Mouse (Mus musculus) lung, postnatal 10 days (tissue): ENCODE results near the gene Dnajc10.
A peak's percentile ranks its signal among the peaks of the same experiment; 100 is the strongest.

Source experiments
- DNase-seq: peaks from one replicate; pipeline ENCODE4 v3.0.0; 2021

Gene Dnajc10

DNA sequence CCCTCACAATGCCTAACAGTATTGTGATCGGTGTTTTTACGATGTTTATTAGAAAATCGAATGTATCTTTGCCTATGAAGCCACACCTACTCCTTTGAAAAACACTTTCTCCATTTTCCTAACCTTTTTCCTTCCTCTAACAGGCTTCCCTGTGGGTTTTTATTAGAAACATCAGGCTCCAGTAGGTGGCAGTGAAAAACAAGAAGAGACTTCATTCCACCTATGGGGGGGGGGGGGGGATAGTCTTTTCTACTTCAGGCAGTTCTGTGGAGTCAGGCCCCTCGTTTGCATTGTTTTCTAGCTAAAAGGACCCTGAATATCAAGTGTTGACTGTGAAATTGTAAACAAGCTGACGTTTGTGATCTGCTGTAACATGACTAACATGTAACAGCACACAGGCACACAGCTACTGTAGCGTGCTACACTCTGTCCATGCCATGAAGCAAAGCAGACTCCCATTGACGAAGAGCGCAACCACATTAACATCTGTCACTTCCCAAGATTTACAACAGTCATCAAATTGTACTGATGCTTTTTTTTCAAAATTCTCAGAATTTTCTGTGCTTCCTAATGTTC, 41.5 kb downstream of the Dnajc10 start:
- peak; percentile 21 for DNase-seq

DNA sequence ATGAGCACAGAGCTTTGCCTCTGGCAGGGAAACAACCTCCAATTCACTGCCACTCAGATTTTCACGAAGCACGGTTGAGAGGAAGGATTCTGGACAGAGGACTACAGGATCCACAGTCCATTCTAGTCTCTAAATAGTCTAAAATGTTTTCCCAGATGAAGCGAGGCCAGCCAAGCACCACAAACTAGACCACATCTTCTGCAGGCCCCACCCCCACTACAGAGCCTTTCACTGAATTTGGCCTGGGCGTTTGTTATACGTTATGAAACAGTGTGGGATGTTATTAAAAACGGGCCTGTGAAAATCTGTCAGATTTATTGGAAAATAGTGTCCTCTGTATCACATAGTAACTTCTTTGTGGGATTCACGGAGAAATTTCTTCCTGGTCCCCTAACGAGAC, 56.2 kb downstream of the Dnajc10 start:
- DNase-seq: no peak

DNA sequence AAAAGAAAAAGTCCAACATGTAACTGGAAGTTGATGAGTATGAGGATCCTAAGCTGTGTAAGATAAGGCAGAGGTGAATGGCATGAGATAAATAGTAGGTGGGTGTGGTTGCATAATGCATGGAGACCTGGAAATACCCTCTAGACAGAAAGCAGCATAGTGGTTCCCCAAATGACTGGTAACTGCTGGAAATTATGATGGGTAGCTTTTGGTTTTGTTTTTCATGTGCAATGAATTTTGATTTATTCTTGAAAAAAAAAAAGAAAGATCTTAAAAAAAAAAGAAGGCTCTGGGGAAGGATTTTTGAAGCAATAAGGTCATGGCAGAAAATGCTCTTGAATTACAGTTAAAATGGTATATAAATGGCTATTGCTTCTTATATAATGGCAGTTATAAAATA, 59.6 kb downstream of the Dnajc10 start:
- no peak for DNase-seq

DNA sequence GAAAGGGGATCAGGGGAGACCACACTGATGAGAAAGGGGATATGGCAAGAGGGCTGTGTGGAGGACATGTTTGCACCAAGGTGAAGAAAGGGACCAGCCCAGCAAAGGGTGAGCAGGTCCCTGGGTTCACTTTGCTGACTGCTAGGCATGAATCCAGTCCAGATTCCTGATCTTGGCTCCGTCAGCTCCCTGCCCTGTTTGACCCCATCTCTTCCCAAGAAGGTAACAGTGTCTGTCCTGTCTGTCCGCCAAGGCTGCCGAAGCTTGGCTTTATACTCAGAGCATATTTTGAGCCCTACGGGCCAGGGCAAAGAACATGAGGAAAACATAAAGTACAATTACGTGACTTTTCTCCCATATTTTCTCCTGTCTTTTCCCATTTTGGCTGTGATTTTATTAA, 64.6 kb downstream of the Dnajc10 start:
- no peak for DNase-seq

DNA sequence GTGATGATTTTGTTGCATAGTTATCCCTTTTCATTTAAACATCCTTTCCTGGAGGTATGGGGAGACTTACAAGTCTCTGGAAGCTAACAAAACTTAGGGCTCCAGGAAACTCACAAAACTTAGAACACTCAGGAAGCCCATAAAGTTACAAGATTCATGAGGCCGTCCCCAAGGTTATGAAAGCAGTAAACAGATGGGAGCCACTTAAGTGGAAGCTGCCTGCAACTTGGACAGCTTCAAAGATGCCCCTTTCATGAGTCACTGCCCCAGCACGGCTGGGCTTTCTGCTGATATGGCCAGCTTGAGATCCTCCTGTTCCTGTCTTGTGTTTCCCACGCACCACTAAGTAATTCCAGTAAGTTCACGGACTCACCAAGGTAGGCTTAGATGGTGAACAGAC, 69.2 kb downstream of the Dnajc10 start:
- DNase-seq: no peak

DNA sequence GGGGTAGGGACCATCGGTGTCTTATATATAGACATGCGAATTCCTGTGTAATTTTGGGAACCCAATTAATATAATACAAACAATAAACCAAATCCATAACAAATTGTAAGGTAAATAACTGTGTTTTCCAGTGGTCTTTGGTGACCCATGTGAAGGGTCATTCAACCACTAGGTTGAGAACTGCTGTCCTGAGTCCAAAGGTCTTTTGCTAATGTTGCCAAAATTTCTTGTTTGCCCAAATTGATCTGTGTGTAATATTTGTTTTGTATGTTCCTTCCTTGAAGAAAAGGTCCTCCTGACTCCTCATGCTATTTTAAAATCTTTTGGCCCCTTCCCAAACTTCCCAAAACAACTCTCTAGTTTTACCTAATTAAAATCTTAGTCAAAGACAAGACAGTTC, 71.0 kb downstream of the Dnajc10 start:
- no peak for DNase-seq

DNA sequence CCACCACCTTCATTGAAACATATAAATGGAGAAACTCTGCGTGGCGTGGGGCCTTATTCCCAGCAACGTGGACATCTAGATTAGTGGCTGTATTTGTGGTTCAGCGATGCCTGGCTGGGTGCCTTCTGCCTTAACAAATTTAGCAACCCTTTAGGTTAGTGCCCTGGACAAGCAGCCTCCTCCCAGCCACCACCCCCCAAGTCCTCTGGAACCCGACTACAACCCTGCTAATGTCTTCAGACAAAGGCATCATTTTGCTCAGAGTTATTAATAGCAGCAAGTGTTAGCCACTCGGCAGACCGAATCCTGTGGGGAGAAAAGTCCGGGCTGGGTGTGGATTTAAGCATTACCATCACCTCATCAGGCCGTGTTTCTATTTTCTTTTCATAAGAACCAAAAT, 72.4 kb downstream of the Dnajc10 start:
- peak; percentile 30 for DNase-seq

DNA sequence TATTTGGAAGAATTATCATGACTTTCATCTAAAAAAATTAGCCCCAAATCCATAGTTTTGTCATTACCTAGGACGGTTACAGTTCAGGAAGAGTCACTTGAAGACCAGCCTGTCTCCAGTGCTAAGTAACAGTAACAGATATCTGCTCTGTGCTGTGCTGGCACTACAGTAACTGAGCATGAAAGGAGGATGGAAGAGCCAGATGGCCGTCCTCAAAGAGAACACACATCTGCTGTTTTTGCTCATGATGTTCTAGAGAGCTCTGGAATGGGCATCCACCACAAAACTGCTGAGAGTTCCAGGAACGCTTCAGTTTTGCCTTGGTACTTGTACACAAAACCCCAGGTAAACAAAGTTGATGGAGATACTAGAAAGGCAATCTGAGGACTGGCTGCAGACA, 73.1 kb downstream of the Dnajc10 start:
- no peak for DNase-seq

DNA sequence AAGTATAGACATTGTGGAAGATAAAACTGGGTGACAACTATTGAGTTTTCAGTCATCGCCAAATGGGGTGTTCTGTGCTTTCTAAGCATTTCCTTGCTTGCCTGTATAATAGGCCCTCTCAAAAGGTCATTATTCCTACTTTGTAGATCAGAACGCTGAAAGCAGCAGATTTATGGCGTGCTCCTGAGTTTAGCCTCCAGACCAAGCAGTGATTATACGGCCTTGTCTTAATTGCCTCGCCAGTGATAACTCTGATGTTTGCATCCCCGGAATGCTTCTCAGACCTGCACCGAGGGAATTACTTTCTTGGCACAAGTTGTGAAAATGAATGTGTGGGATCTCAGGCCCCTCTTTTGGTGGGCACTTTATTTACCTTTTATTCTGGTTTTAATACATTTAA, 80.8 kb downstream of the Dnajc10 start:
- DNase-seq: no peak

DNA sequence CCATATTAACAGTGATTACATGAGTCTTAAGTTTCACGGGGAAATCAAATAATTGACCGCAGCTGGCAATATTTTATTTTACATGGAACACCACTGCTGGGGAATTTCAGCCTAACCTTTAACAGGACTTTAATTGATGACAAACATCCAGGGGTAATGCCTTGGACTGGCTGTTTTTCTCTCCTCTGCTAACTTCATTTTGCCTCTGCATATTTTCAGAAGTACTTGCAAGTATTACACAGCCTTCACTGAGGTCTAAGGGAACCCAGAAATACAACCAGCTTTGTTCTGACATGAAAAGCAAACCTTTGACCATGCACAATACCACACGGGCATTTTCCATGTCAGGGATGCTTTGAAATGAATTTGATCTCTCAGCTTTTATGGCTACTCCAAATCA, 81.6 kb downstream of the Dnajc10 start:
- DNase-seq: no peak

DNA sequence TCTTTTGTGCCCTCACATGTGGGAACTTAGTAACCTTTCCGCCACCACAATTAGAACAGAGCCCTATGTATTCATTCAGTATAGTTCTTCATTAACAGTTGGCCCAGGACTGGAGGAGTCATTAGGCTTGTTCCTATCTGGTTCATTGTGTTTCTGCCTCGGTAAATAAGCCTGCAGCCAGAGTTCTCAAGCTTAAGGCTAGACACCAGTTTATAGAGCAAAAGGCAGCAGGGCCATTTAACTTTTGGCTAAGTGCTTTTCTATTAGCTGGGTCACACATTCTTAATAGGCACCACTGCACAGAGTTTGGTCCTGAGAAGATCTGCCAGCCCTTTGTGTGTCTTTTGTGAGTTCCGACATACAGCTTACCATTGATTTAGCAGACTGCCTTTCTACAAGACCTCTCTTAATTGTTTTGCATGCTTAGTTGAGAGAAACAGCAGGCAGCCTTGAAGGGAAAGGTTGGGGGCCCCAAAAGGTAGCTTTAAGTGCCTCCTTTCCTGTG, 83.4 kb downstream of the Dnajc10 start:
- no peak for DNase-seq
